Mouse (Mus musculus): ENCODE measurements around the gene Spout1. TPM values are rescaled to one million over a fixed set of nuclear protein-coding genes. Genes with fewer than 3 reads are reported as not detected.

Gene Spout1
- total RNA-seq (2023): 1 to 10 TPM; 8.3 to 9.2 TPM

DNA sequence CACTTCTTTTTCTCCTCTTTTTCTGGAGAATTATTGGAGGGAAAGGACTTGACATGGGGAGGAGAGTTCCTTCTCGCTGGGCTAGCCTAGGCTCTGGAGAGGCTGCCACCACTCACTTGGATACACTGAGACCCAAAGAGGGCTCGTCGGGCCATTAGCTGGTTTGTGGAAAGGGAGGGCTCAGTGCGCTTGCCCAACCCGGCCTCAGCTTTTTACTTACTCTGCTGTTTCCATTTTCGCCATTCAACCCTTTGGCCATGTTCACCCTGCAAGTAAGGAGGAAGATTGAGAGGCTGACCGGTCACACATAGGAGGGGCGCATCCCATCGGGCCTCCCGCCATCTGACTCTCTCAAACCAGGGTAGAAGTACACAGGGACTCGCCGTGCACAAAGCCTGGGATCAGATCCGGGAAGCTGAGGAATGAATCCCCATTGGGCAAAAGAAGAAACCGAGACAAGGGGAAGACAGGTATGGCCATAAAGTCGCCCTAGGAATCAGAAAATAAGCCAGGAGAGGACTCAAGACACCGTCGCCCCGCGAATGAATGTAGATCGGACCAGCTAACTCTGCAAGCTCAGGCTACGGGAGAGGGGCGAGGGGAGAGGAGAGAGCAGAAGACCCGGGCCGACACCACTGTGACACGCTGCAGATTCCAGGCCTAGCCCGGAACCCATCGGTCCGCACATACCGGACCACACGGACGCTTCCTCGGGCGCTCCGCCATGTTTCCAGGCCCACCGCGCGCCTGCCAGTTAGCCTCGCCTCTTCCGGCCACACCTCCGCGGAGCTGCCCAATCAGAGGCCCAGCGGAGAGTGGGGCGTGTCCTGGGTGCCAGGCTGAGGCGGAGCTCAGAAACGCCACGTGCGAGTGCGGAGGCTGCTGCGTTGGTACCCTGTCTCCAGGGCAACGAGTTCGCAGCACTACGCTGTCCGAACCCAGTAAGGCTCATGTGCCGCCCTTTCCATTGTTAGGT is at the start of gene Spout1:
Gene Spout1, minus strand, starts transcription at position 760 of the 976 bp plus-strand sequence.

DNA sequence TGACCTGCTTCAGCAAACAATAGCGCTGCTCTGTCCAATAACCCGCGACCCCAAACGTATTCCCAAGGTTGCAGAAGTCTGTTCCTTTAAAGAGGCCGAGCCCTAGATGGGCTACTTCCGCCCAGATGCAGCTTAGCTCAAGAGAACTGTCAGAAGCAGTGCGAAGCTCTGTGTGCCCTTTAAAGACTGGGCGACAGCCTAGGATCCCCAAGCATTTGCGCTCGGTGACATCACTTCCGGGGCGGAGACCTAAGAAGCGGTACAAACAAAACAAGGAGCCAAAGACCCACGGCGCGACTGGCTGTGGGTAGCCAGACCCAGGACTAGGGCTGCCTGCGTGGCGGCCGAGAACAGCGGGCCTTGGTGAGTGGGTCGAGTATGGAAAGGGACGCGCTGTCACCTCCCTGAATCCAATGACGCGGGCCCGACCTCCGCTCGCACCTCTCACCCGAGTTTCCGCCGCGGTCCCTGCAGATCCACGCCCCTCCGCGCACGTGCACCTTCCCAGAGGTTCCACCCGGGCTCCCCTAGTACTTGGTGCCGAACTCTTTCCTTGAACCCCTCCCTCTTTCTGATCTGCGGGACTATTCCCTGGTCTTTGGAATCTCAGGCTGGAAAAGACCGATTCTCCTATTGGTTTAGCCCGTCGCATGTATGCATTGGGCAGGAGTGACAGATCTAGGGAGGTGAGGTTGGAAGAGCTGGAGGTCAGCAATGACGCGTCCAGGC is 27.5 kb upstream of the Spout1 start, which contains the start of gene Kyat1:
Gene Kyat1, minus strand, starts transcription at position 219 of the 729 bp plus-strand sequence.

GRCm38 (mm10) chr2:30171371-30171996 is 6.8 kb downstream of the Spout1 start, which contains the start of gene Endog:
Gene Endog, plus strand, starts transcription at chr2:30171493.

GRCm38 (mm10) chr2:30133613-30134377 is 44.5 kb downstream of the Spout1 start, which contains the start of gene Tbc1d13:
Gene Tbc1d13, plus strand, starts transcription at chr2:30133746.

GRCm38 (mm10) chr2:30124472-30125274 is 53.6 kb downstream of the Spout1 start, which contains the start of gene Zer1:
Gene Zer1, minus strand, starts transcription at chr2:30124585.

Other genes starting within 250 kb of the Spout1 start
- gene Gle1, start 243.0 kb downstream of the Spout1 start, total RNA-seq (2023): 10 to 100 TPM; 28.7 to 29.8 TPM
- gene Sptan1, start 212.9 kb downstream of the Spout1 start, total RNA-seq (2023): 100 to 1,000 TPM; 185 TPM
- gene Wdr34, start 129.6 kb downstream of the Spout1 start, total RNA-seq (2023): 1 to 10 TPM; 2.3 to 3.8 TPM
- 100 to 1,000 TPM; 135 to 140 TPM for gene Set, start 121.1 kb downstream of the Spout1 start, total RNA-seq (2023)
- gene Pkn3, start 100.8 kb downstream of the Spout1 start, total RNA-seq (2023): 1 to 10 TPM; 7.1 to 7.3 TPM
- 10 to 100 TPM; 10.5 to 13.7 TPM for gene Zdhhc12, start 84.8 kb downstream of the Spout1 start, total RNA-seq (2023)
- gene Zer1, start 53.9 kb downstream of the Spout1 start, total RNA-seq (2023): 10 to 100 TPM; 31.5 to 33.2 TPM
- 10 to 100 TPM; 54.5 to 57.4 TPM for gene Tbc1d13, start 44.7 kb downstream of the Spout1 start, total RNA-seq (2023)
- gene Endog, start 7.0 kb downstream of the Spout1 start, total RNA-seq (2023): 1 to 10 TPM; 1.3 to 2.3 TPM
- gene Kyat1, start 27.4 kb upstream of the Spout1 start, total RNA-seq (2023): 1 to 10 TPM; 2.5 to 4.1 TPM
- 10 to 100 TPM; 16.5 to 16.8 TPM for gene Lrrc8a, start 59.3 kb upstream of the Spout1 start, total RNA-seq (2023)
- under 1 TPM in 1 of 2 experiments, not detected in 1; 0.20 TPM for gene Gm28035, start 62.1 kb upstream of the Spout1 start, total RNA-seq (2023)
- gene Phyhd1, start 87.7 kb upstream of the Spout1 start, total RNA-seq (2023): 1 to 10 TPM in 1 of 2 experiments, under 1 TPM in 1; 0.68 to 2.1 TPM
- 1 to 10 TPM in 1 of 2 experiments, not detected in 1; 1.5 TPM for gene Gm28038, start 102.6 kb upstream of the Spout1 start, total RNA-seq (2023)
- 1 to 10 TPM; 4.8 to 5.2 TPM for gene Dolk, start 107.9 kb upstream of the Spout1 start, total RNA-seq (2023)
- gene Nup188, start 107.9 kb upstream of the Spout1 start, total RNA-seq (2023): 10 to 100 TPM; 32.3 to 32.4 TPM
- gene Sh3glb2, start 180.9 kb upstream of the Spout1 start, total RNA-seq (2023): 10 to 100 TPM; 18.7 to 19.1 TPM
- 1 to 10 TPM; 5.3 to 8.0 TPM for gene Miga2, start 185.8 kb upstream of the Spout1 start, total RNA-seq (2023)
- gene Dolpp1, start 213.8 kb upstream of the Spout1 start, total RNA-seq (2023): 10 to 100 TPM; 10.7 to 12.4 TPM
- gene Crat, start 237.4 kb upstream of the Spout1 start, total RNA-seq (2023): 10 to 100 TPM; 29.9 to 34.0 TPM
- 100 to 1,000 TPM; 107 to 122 TPM for gene Ptpa, start 237.6 kb upstream of the Spout1 start, total RNA-seq (2023)